Mouse (Mus musculus) inflammation-experienced regulatory T-cells (primary cell): ENCODE measurements around the gene Dguok. TPM values are rescaled to one million over a fixed set of nuclear protein-coding genes. Genes with fewer than 3 reads are reported as not detected.

Source experiments
- polyA plus RNA-seq, 2 experiments: library from polyadenylated mRNA; unstranded; fragments of 100-300 nt; shearing (Covaris generic); gene quantifications; one replicate each; pipeline ENCODE4 v1.2.1; 2017

The Dguok gene
- polyA plus RNA-seq: 100 to 1,000 TPM; 123 to 137 TPM

GRCm38 (mm10) chr6:83506258-83507167, at the start of gene Dguok:
Gene Dguok, minus strand, starts transcription at chr6:83506969.

GRCm38 (mm10) chr6:83536028-83536794, 29.4 kb upstream of the Dguok start, which contains the start of gene Actg2:
Gene Actg2, minus strand, starts transcription at chr6:83536265.

DNA sequence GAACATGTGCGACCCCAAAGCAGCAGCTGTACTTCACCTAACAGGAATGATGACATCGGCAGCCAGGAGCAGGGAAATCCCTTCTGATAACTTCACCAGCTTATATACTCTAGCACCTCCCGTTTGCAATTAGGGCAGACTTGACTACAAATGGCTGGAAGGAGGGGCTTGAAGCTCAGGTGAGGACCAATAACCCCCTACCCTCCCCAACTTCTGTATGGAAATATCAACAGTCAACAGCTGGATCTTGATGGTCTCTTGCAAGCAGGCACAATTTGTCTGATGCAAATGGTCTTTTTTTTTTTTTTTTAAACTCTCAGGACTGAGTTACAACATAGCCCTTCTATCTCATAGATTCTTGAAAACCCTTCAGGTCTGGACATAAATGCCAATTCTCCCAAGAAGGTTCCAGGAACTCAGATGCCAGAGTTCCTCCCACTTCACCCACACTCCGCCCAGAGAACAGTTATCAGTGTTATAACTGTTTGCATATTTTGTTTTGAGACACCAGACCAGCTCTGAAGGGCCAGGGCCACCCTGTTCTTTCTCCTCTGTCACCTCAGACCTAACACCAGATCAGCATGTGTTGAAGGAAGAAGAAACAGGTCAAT, 47.6 kb downstream of the Dguok start, which contains the start of gene Tet3:
Gene Tet3, minus strand, starts transcription at position 51 of the 611 bp plus-strand sequence.

Other genes starting within 250 kb of the Dguok start
- 10 to 100 TPM; 69.7 to 82.9 TPM for gene Mthfd2, start 181.1 kb downstream of the Dguok start, polyA plus RNA-seq
- gene Mob1a, start 181.0 kb downstream of the Dguok start, polyA plus RNA-seq: 100 to 1,000 TPM; 157 to 178 TPM
- 10 to 100 TPM; 82.3 to 99.4 TPM for gene Bola3, start 157.8 kb downstream of the Dguok start, polyA plus RNA-seq
- gene Tet3, start 47.9 kb downstream of the Dguok start, polyA plus RNA-seq: 10 to 100 TPM; 43.5 to 43.7 TPM
- 10 to 100 TPM in 1 of 2 experiments, 1 to 10 TPM in 1; 3.6 to 26.5 TPM for gene Actg2, start 29.3 kb upstream of the Dguok start, polyA plus RNA-seq
- gene Stambp, start 65.8 kb upstream of the Dguok start, polyA plus RNA-seq: 10 to 100 TPM; 39.4 to 41.3 TPM
- under 1 TPM in 1 of 2 experiments, not detected in 1; 0.29 TPM for gene Clec4f, start 149.2 kb upstream of the Dguok start, polyA plus RNA-seq
- gene Cd207, start 170.9 kb upstream of the Dguok start, polyA plus RNA-seq: not detected
- gene Vax2, start 204.3 kb upstream of the Dguok start, polyA plus RNA-seq: 1 to 10 TPM in 1 of 2 experiments, under 1 TPM in 1; 0.23 to 2.1 TPM
- gene Atp6v1b1, start 236.0 kb upstream of the Dguok start, polyA plus RNA-seq: under 1 TPM in 1 of 2 experiments, not detected in 1; 0.13 TPM